8 mouse cellular contexts compared by ENCODE assay signal in the genomic region with DNA sequence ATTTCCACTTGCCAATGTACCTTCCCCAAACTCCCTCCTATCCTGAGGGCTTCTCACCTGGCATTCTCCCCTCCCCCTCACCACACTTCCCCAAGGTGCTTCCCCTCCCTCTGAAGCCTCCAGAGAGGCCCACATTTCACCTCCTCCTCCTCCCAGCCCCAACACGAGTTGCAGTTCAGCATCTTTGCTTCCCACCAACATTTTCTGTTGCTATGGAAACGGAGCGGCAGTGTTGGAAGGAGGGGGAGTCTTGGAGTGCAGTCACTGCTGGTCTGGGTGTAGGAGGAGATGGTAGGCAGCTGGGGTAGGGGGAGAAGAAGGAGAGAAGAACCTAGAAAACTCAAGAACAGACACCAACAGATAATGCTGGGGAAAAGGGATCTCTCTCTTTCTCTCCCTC.
A peak's percentile ranks its signal among the peaks of the same experiment; 100 is the strongest.
DNase-seq lines count a peak whose midpoint lies in the region; ATAC-seq lines count a peak whose summit lies in the region.

No protein-coding gene starts in this region.

- intact Hi-C loops in left cerebral cortex, postnatal 14 days (cut with DNase I), result loop anchor here (5.0 kb wide), 1 partner anchor 81 kb away; no protein-coding TSS in a partner anchor

- DNase-seq in cerebellum, postnatal 10 days, result peak; percentile 47 to 50
- DNase-seq in cerebellum, postnatal 36 days, result no peak
- peak; percentile 71 to 85 for DNase-seq in left cerebral cortex, postnatal 14 days (ENCODE audit: low spot score in 2 of 2)
- peak; percentile 75 for DNase-seq in retina, embryonic 14.5 days (ENCODE audit: low spot score)
- no peak for DNase-seq in adrenal gland, postnatal 25 days
- DNase-seq in natural killer cell, adult 2 months (ENCODE audit: low spot score in 2 of 2), result no peak
- DNase-seq in spleen, postnatal 14 days (ENCODE audit: low spot score in 2 of 2), result no peak

- H3K36me3 ChIP-seq in forebrain, embryonic 13.5 days (ENCODE audit: poor library complexity, severe bottlenecking), result no peaks in the 10 kb centered on the region

- H3K4me1 ChIP-seq in forebrain, embryonic 13.5 days, result peaks cover 12% of the 10 kb centered on the region

- H3K9me3 ChIP-seq in forebrain, embryonic 13.5 days (replicated peaks), result no peaks in the 10 kb centered on the region

- no peaks in the 10 kb centered on the region for H3K27me3 ChIP-seq in forebrain, embryonic 13.5 days

- H3K27ac ChIP-seq in forebrain, embryonic 13.5 days, result no peak overlapping the region

- H3K9ac ChIP-seq in forebrain, embryonic 13.5 days, result no peak overlapping the region

- no peak overlapping the region for H3K4me3 ChIP-seq in forebrain, embryonic 13.5 days

- WGBS in forebrain, embryonic 13.5 days, result 6% methylated on average over 3 of the region's 3 CpGs

- peak overlapping the region; percentile 27 for H3K4me2 ChIP-seq in forebrain, embryonic 13.5 days

- ATAC-seq in forebrain, embryonic 13.5 days, result peak; percentile 92

Comparison
In these comparisons a context has a peak if more than half of its experiments do, and no peak if none do; other contexts are left out.
1. DNase-seq: peak in cerebellum, postnatal 10 days (2 of 2), left cerebral cortex, postnatal 14 days (2 of 2) and retina, embryonic 14.5 days (single experiment); none in cerebellum, postnatal 36 days (0 of 2), adrenal gland, postnatal 25 days (single experiment), natural killer cell, adult 2 months (0 of 2) and spleen, postnatal 14 days (0 of 2).